Mouse (Mus musculus): ENCODE data around the gene Plin1. TPM values are rescaled to one million over a fixed set of nuclear protein-coding genes. Genes with fewer than 3 reads are reported as not detected.

Gene Plin1
- polyA plus RNA-seq, 1 experiment from 2014 or later = not detected

GRCm38 (mm10) chr7:79762106-79762505 lies 29.4 kb upstream of the Plin1 start:
- no peak overlapping the region for H3K4me2 ChIP-seq (ENCODE audit: low read depth, low read length)
- ATAC-seq (replicated peaks; ENCODE audit: insufficient number of reproducible peaks, low FRiP score, low TSS enrichment, low read depth) (no peak), DNase-seq (ENCODE audit: low spot score) (no peak)
- H3K36me3 ChIP-seq (replicated peaks; ENCODE audit: control insufficient read depth, insufficient read depth, low read depth, low read length) = no peaks in the 10 kb centered on the region
- no peak overlapping the region for H3K4me3 ChIP-seq (ENCODE audit: low read depth, low read length)
- H3K9ac ChIP-seq (replicated peaks; ENCODE audit: low read length) = no peak overlapping the region
- no peak overlapping the region for H3K27ac ChIP-seq (replicated peaks; ENCODE audit: low read depth, low read length)
- no peaks in the 10 kb centered on the region for H3K9me3 ChIP-seq (replicated peaks; ENCODE audit: control insufficient read depth, low read length)
- 78% methylated on average over 8 of the region's 8 CpGs for WGBS
- H3K4me1 ChIP-seq (ENCODE audit: control insufficient read depth, insufficient read depth, low read length) = no peaks in the 10 kb centered on the region
- no peaks in the 10 kb centered on the region for H3K27me3 ChIP-seq (ENCODE audit: control insufficient read depth, insufficient read depth, low read length)

- Histone ChIP-seq H3K9me3 (replicated peaks; ENCODE audit: control insufficient read depth, low read length) (no peaks in the 10 kb centered on the region), H3K4me1 (ENCODE audit: control insufficient read depth, insufficient read depth, low read length) (no peaks in the 10 kb centered on the region), H3K27ac (replicated peaks; ENCODE audit: low read depth, low read length) (no peak overlapping the region), H3K4me3 (ENCODE audit: low read depth, low read length) (no peak overlapping the region), H3K4me2 (ENCODE audit: low read depth, low read length) (no peak overlapping the region), H3K9ac (replicated peaks; ENCODE audit: low read length) (no peak overlapping the region), H3K27me3 (ENCODE audit: control insufficient read depth, insufficient read depth, low read length) (no peaks in the 10 kb centered on the region), H3K36me3 (replicated peaks; ENCODE audit: control insufficient read depth, insufficient read depth, low read depth, low read length) (no peaks in the 10 kb centered on the region)
- no peak for DNase-seq (ENCODE audit: low spot score)
- no peak for ATAC-seq (replicated peaks; ENCODE audit: insufficient number of reproducible peaks, low FRiP score, low TSS enrichment, low read depth)
- WGBS = 85% methylated on average over 5 of the region's 5 CpGs
Observed at GRCm38 (mm10) chr7:79761124-79761876, 28.6 kb upstream of the Plin1 start.

DNA sequence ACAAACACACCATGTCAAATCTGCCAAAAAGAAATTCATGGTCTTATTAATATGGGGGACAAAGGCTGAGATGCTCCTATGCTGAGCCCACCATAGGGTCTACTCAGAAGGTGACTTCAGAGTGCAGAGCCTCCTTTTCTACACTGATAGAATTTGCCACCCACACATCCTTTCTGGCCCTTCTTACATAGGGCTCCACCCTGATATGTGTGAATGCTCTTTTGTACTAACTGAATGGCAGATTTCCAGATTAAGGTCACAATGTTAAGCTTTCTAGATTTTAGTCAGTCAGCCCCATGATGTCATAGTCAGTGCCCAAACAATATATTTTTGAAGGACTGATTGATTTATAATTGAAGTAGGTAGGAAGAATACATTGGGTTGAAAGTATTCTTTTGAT lies 27.1 kb upstream of the Plin1 start:
- no peaks in the 10 kb centered on the region for H3K27me3 ChIP-seq (ENCODE audit: control insufficient read depth, insufficient read depth, low read length)
- H3K4me2 ChIP-seq (ENCODE audit: low read depth, low read length) = no peak overlapping the region
- H3K27ac ChIP-seq (replicated peaks; ENCODE audit: low read depth, low read length) = no peak overlapping the region
- DNase-seq (ENCODE audit: low spot score) = no peak
- no peak overlapping the region for H3K4me3 ChIP-seq (ENCODE audit: low read depth, low read length)
- ATAC-seq (replicated peaks; ENCODE audit: insufficient number of reproducible peaks, low FRiP score, low TSS enrichment, low read depth) = no peak
- H3K36me3 ChIP-seq (replicated peaks; ENCODE audit: control insufficient read depth, insufficient read depth, low read depth, low read length) = no peaks in the 10 kb centered on the region
- H3K9ac ChIP-seq (replicated peaks; ENCODE audit: low read length) = no peak overlapping the region
- H3K9me3 ChIP-seq (replicated peaks; ENCODE audit: control insufficient read depth, low read length) = no peaks in the 10 kb centered on the region
- no peaks in the 10 kb centered on the region for H3K4me1 ChIP-seq (ENCODE audit: control insufficient read depth, insufficient read depth, low read length)

DNA sequence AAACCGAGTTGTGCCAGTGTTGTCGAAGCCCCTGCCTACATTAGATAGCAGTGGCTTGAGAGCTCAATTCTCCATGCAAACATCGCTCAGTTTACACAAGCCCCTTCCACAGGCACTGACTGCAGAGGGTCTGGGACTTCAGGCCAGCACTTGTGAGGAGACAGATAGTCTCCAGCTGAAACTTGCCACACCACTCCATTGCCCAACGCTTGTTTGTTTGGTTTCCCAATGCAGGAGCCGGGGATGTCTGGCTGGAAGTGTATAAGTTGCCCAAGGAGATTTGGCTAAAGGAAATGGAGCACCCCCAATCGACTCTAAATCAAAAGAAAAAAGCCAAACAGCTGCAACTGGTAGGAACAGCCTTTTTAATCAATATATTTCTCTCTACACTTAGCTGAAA lies 25.5 kb upstream of the Plin1 start:
- Histone ChIP-seq H3K36me3 (replicated peaks; ENCODE audit: control insufficient read depth, insufficient read depth, low read depth, low read length) (no peaks in the 10 kb centered on the region), H3K27ac (replicated peaks; ENCODE audit: low read depth, low read length) (no peak overlapping the region), H3K4me2 (ENCODE audit: low read depth, low read length) (no peak overlapping the region), H3K9ac (replicated peaks; ENCODE audit: low read length) (no peak overlapping the region), H3K4me1 (ENCODE audit: control insufficient read depth, insufficient read depth, low read length) (no peaks in the 10 kb centered on the region), H3K4me3 (ENCODE audit: low read depth, low read length) (no peak overlapping the region), H3K27me3 (ENCODE audit: control insufficient read depth, insufficient read depth, low read length) (no peaks in the 10 kb centered on the region), H3K9me3 (replicated peaks; ENCODE audit: control insufficient read depth, low read length) (no peaks in the 10 kb centered on the region)
- ATAC-seq (replicated peaks; ENCODE audit: insufficient number of reproducible peaks, low FRiP score, low TSS enrichment, low read depth) = no peak
- no peak for DNase-seq (ENCODE audit: low spot score)
- WGBS = 76% methylated on average over 6 of the region's 6 CpGs

- no peaks in the 10 kb centered on the region for H3K9me3 ChIP-seq (replicated peaks; ENCODE audit: control insufficient read depth, low read length)
- H3K27me3 ChIP-seq (ENCODE audit: control insufficient read depth, insufficient read depth, low read length) = no peaks in the 10 kb centered on the region
- H3K4me2 ChIP-seq (ENCODE audit: low read depth, low read length) = no peak overlapping the region
- H3K4me1 ChIP-seq (ENCODE audit: control insufficient read depth, insufficient read depth, low read length) = no peaks in the 10 kb centered on the region
- H3K4me3 ChIP-seq (ENCODE audit: low read depth, low read length) = no peak overlapping the region
- H3K9ac ChIP-seq (replicated peaks; ENCODE audit: low read length) = no peak overlapping the region
- WGBS = 50% methylated on average over 2 of the region's 2 CpGs
- no peak overlapping the region for H3K27ac ChIP-seq (replicated peaks; ENCODE audit: low read depth, low read length)
- DNase-seq (ENCODE audit: low spot score) (peak; percentile 9), ATAC-seq (replicated peaks; ENCODE audit: insufficient number of reproducible peaks, low FRiP score, low TSS enrichment, low read depth) (no peak)
- no peaks in the 10 kb centered on the region for H3K36me3 ChIP-seq (replicated peaks; ENCODE audit: control insufficient read depth, insufficient read depth, low read depth, low read length)
Observed at GRCm38 (mm10) chr7:79756334-79756733, 23.6 kb upstream of the Plin1 start.

DNA sequence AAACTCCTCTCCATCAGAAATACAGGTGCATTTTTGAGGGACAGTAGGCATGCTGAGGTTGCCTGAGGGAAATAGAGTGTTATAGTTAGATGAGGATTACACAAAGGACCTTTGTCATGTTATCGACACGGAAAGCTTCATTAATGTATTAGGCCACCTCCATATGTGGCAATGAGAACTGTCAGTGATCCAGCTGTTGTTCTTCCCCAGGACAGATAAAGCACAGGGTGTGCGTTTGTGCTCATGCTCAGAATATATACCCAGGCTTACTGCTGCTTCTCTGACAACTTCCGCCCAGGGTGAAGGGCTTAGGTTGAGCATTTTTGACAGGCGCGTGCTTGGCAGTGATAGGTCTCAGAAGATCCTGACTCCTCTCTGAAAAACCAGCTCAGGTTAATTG lies 16.8 kb upstream of the Plin1 start:
- no peaks in the 10 kb centered on the region for H3K36me3 ChIP-seq (replicated peaks; ENCODE audit: control insufficient read depth, insufficient read depth, low read depth, low read length)
- 84% methylated on average over 6 of the region's 6 CpGs for WGBS
- H3K27ac ChIP-seq (replicated peaks; ENCODE audit: low read depth, low read length) = no peak overlapping the region
- H3K9ac ChIP-seq (replicated peaks; ENCODE audit: low read length) = no peak overlapping the region
- no peaks in the 10 kb centered on the region for H3K4me1 ChIP-seq (ENCODE audit: control insufficient read depth, insufficient read depth, low read length)
- DNase-seq (ENCODE audit: low spot score) = no peak
- no peak overlapping the region for H3K4me2 ChIP-seq (ENCODE audit: low read depth, low read length)
- no peak for ATAC-seq (replicated peaks; ENCODE audit: insufficient number of reproducible peaks, low FRiP score, low TSS enrichment, low read depth)
- H3K9me3 ChIP-seq (replicated peaks; ENCODE audit: control insufficient read depth, low read length) = no peaks in the 10 kb centered on the region
- H3K4me3 ChIP-seq (ENCODE audit: low read depth, low read length) = no peak overlapping the region
- H3K27me3 ChIP-seq (ENCODE audit: control insufficient read depth, insufficient read depth, low read length) = no peaks in the 10 kb centered on the region

GRCm38 (mm10) chr7:79747659-79748058 lies 15.0 kb upstream of the Plin1 start:
- no peak overlapping the region for H3K27ac ChIP-seq (replicated peaks; ENCODE audit: low read depth, low read length)
- H3K9ac ChIP-seq (replicated peaks; ENCODE audit: low read length) = no peak overlapping the region
- no peaks in the 10 kb centered on the region for H3K9me3 ChIP-seq (replicated peaks; ENCODE audit: control insufficient read depth, low read length)
- no peaks in the 10 kb centered on the region for H3K27me3 ChIP-seq (ENCODE audit: control insufficient read depth, insufficient read depth, low read length)
- ATAC-seq (replicated peaks; ENCODE audit: insufficient number of reproducible peaks, low FRiP score, low TSS enrichment, low read depth) (no peak), DNase-seq (ENCODE audit: low spot score) (no peak)
- no peaks in the 10 kb centered on the region for H3K36me3 ChIP-seq (replicated peaks; ENCODE audit: control insufficient read depth, insufficient read depth, low read depth, low read length)
- H3K4me3 ChIP-seq (ENCODE audit: low read depth, low read length) = no peak overlapping the region
- no peak overlapping the region for H3K4me2 ChIP-seq (ENCODE audit: low read depth, low read length)
- 81% methylated on average over 6 of the region's 6 CpGs for WGBS
- no peaks in the 10 kb centered on the region; the same call in 1 of the 2 replicates for H3K4me1 ChIP-seq (ENCODE audit: control insufficient read depth, insufficient read depth, low read length)

- Histone ChIP-seq H3K27ac (replicated peaks; ENCODE audit: low read depth, low read length) (no peak overlapping the region), H3K4me3 (ENCODE audit: low read depth, low read length) (no peak overlapping the region), H3K9me3 (replicated peaks; ENCODE audit: control insufficient read depth, low read length) (no peaks in the 10 kb centered on the region), H3K4me1 (ENCODE audit: control insufficient read depth, insufficient read depth, low read length) (no peaks in the 10 kb centered on the region; the same call in 1 of the 2 replicates), H3K36me3 (replicated peaks; ENCODE audit: control insufficient read depth, insufficient read depth, low read depth, low read length) (no peaks in the 10 kb centered on the region), H3K4me2 (ENCODE audit: low read depth, low read length) (no peak overlapping the region), H3K9ac (replicated peaks; ENCODE audit: low read length) (no peak overlapping the region), H3K27me3 (ENCODE audit: control insufficient read depth, insufficient read depth, low read length) (no peaks in the 10 kb centered on the region)
- DNase-seq (ENCODE audit: low spot score) = no peak
- WGBS = 69% methylated on average over 5 of the region's 5 CpGs
- no peak for ATAC-seq (replicated peaks; ENCODE audit: insufficient number of reproducible peaks, low FRiP score, low TSS enrichment, low read depth)
Observed at GRCm38 (mm10) chr7:79744585-79744984, 11.9 kb upstream of the Plin1 start.
